Mouse (Mus musculus) hindbrain, embryonic 13.5 days (tissue): Measurements from ENCODE around the gene Ankdd1a. TPM values are rescaled to one million over a fixed set of nuclear protein-coding genes. Genes with fewer than 3 reads are reported as not detected.

Source experiments
- ATAC-seq: fragments of 200-750 bp; cut with Nextera tagmentation; 2 replicates; pipeline ENCODE4 v1.8.0; 2017; ENCODE audit warnings: moderate TSS enrichment; ENCODE audit not compliant: low FRiP score
- H3K27ac ChIP-seq: fragments of 300-500 bp; sonication (generic); 2 replicates; pipeline ENCODE4 v1.5.1; 2015; ENCODE audit warnings: inconsistent platforms, mild to moderate bottlenecking, moderate library complexity
- H3K27me3 ChIP-seq: fragments of 300-500 bp; sonication (generic); 2 replicates; pipeline ENCODE4 v1.6.1; 2015; ENCODE audit warnings: mild to moderate bottlenecking, inconsistent platforms
- H3K36me3 ChIP-seq: fragments of 300-500 bp; sonication (generic); 2 replicates; pipeline ENCODE4 v1.6.1; 2015; ENCODE audit warnings: mild to moderate bottlenecking, inconsistent platforms
- H3K4me1 ChIP-seq: fragments of 300-500 bp; sonication (generic); replicated peaks from 2 replicates; pipeline ENCODE4 v1.6.1; 2015; ENCODE audit warnings: inconsistent platforms
- H3K4me2 ChIP-seq: fragments of 300-500 bp; sonication (generic); 2 replicates; pipeline ENCODE4 v1.6.1; 2015; ENCODE audit warnings: inconsistent platforms, mild to moderate bottlenecking, moderate library complexity
- H3K4me3 ChIP-seq: fragments of 300-500 bp; sonication (generic); 2 replicates; pipeline ENCODE4 v1.5.1; 2015; ENCODE audit warnings: mild to moderate bottlenecking, inconsistent platforms
- H3K9ac ChIP-seq: fragments of 300-500 bp; sonication (generic); 2 replicates; pipeline ENCODE4 v1.6.1; 2015; ENCODE audit warnings: mild to moderate bottlenecking, inconsistent platforms
- H3K9me3 ChIP-seq: fragments of 300-500 bp; sonication (generic); 2 replicates; pipeline ENCODE4 v1.6.1; 2016; ENCODE audit warnings: inconsistent platforms
- WGBS: fragments of 180-500 bp; shearing (Covaris S2); methylation state at CpG from one replicate; pipeline ENCODE4 v1.1.7; 2015; 5-methylcytosine and 5-hydroxymethylcytosine counted together
- polyA plus RNA-seq: library from polyadenylated mRNA; unstranded; fragments of >200 nt; fragmentation: Nextera tagmentation; extraction: Ambion mirVana; gene quantifications from 2 replicates; pipeline ENCODE4 v1.2.1, GENCODE M21; 2015

The Ankdd1a gene
- polyA plus RNA-seq: 0.51 and 0.75 TPM in 2 replicates

DNA sequence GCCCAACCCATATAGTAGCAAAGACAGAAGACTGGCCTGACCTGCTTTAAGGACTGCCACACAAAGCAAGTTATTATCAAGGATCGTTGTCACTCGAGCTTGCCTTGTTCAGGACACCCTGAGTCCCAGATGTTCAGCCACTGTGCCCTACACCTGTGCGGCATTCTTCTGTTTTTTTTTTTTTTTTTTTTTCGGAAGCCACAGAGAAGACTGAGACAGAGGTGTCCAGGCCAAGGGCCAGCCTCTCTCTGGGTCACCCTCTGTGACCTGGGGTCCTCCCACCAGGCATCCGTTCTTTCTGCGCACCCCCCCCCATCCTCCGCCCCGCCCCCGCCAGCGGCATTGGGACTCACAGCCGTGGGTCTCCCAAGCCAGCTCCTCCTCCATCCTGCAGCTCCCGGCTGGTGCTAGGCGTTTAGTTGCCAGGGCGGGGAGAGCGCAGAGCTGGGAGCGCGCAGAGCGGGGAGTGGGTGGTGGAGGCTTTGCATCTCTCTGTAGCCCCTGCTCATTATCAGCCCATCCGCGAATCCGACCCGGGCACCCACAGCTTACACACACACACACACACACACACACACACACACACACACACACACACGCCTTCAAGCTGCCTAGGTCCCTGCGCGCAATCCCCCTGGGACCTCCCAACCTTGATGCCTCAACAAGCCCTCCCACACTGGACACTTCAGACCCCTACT is at the start of gene Ankdd1a:
Gene Ankdd1a (minus strand): TSS at position 387 of the 698 bp plus-strand sequence.
- no peaks in the 10 kb centered on the region for H3K9me3 ChIP-seq
- peak within 1 kb of the TSS; percentile 39 for H3K4me3 ChIP-seq
- 8% methylated on average over 25 of the region's 25 CpGs for WGBS
- peak; percentile 88 for ATAC-seq
- H3K36me3 ChIP-seq: no peaks in the 10 kb centered on the region
- peak within 1 kb of the TSS; percentile 65 for H3K4me2 ChIP-seq
- H3K27me3 ChIP-seq: no peaks in the 10 kb centered on the region
- peaks cover 26% of the 10 kb centered on the region for H3K4me1 ChIP-seq
- H3K9ac ChIP-seq: peak within 1 kb of the TSS; percentile 68
- H3K27ac ChIP-seq: peak within 1 kb of the TSS; percentile 79

DNA sequence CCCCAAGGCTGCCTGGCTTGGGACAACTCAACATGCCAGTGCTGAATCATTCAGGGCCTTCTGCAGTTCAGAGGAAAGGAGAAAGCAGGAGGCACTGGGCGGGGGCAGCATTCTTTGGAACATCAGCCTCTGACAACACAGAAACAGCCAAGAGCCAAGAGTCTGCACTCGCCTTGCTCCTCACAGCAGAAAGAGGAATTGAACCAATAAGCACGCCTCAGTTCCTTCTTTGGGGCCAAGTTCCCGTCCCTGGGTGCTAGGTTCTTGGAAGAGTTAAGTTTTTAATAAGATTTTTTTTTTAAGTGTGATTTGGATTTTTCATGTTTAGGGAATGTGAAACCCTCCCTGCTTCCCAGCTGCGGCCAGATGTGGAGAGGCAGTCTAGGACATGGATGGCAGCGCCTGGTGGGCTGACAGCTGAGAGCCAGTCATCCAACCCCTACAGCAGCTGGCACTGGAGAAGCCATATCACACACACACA is 49.5 kb upstream of the Ankdd1a start:
- Histone ChIP-seq H3K4me1 (no peaks in the 10 kb centered on the region), H3K4me2 (no peak overlapping the region), H3K36me3 (peaks cover 24% of the 10 kb centered on the region; the same call in 1 of the 2 replicates), H3K9ac (no peak overlapping the region), H3K27ac (no peak overlapping the region), H3K27me3 (no peaks in the 10 kb centered on the region), H3K9me3 (no peaks in the 10 kb centered on the region), H3K4me3 (no peak overlapping the region)
- no peak for ATAC-seq
- WGBS: 84% methylated on average over 6 of the region's 6 CpGs

DNA sequence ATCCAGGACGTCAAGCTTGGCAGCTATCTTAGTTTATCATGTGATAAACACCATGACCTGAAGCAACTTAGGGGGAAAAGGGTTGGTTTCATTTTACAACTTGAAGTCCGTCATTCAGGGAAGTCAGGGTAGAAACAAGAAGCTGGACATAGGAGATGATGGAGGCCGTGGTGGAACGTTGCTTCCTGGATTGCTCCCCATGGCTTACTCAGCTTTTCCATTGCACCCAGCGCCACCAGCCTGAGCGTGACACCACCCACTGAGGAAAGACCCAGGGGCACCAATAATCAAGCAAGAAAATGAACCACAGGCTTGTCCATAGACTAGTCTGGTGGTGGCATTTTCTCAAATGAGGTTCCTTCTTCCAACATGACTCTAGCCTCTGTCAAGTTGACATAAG is 48.8 kb upstream of the Ankdd1a start:
- Histone ChIP-seq H3K9me3 (no peaks in the 10 kb centered on the region), H3K27ac (no peak overlapping the region), H3K9ac (no peak overlapping the region), H3K27me3 (no peaks in the 10 kb centered on the region), H3K4me2 (no peak overlapping the region), H3K4me3 (no peak overlapping the region), H3K4me1 (no peaks in the 10 kb centered on the region), H3K36me3 (peaks cover 26% of the 10 kb centered on the region)
- 93% methylated on average over 6 of the region's 6 CpGs for WGBS
- no peak for ATAC-seq

DNA sequence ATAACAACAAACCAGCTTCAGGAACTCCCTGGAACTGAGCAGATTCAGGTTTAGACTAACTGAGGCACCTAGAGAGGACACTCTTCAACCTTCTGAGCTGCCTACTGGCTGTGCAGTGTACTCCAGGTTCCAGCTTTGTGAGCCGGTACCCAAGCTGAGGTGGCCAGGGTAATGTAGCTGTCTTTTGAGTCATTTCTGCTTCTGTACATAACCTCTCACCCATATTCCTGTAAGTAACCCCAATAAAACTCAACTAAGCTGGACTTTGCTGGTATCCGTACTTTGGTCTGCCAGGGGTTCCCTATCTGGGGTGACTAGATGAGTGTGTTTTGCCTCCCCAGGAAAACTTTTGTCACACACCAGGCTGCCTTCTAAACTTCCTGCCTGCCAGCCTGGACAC is 44.7 kb upstream of the Ankdd1a start:
- Histone ChIP-seq H3K9me3 (no peaks in the 10 kb centered on the region), H3K4me1 (peaks cover 19% of the 10 kb centered on the region), H3K4me3 (no peak overlapping the region), H3K27me3 (no peaks in the 10 kb centered on the region), H3K36me3 (peaks cover 31% of the 10 kb centered on the region), H3K27ac (no peak overlapping the region), H3K4me2 (no peak overlapping the region), H3K9ac (no peak overlapping the region)
- no peak for ATAC-seq
- 96% methylated on average over 2 of the region's 2 CpGs for WGBS

DNA sequence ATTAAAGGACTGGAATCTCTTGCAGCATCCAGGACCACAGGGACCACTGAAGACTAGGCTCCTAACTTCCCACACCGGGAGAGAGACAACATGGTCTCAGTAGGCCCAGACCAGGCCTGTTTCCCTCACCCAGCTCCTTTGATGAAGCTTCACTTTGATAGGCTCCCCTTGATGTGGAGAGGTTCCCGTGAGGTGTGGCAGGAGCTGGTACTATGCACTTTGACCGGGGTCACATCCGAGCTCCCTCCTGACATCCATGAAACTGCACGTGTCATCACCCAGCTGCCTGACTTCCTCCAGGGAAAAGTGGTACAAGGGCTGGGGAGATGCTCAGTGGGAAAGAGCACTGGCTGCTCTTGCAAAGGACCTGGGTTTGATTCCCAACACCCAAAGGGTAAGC is 43.1 kb upstream of the Ankdd1a start:
- Histone ChIP-seq H3K9ac (no peak overlapping the region), H3K36me3 (peaks cover 41% of the 10 kb centered on the region), H3K9me3 (no peaks in the 10 kb centered on the region), H3K4me2 (no peak overlapping the region), H3K4me3 (no peak overlapping the region), H3K4me1 (peaks cover 19% of the 10 kb centered on the region), H3K27ac (no peak overlapping the region), H3K27me3 (no peaks in the 10 kb centered on the region)
- ATAC-seq: no peak
- 91% methylated on average over 5 of the region's 5 CpGs for WGBS

DNA sequence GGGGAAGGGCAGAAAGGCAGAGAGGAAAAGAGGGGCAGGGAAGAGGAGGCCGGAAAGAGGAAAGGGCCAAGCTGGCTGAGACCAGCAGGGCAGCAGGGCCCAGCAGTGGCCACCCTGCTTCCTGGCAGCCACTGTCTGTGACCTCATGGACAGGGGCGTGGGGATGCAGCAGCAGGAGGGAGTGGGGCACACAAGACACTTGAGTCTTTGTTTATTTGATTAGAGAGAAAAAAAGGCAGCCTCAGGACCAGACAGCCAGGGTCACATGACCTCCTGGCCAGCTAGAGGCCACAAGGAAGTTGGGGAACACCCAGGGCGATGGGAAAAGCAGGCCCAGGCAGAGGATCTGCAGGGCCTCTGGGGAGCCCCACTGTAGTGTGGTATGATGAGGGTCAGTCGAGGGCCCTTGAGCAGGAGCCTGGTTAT is 42.1 kb upstream of the Ankdd1a start:
- Histone ChIP-seq H3K9ac (0 out of 2 replicates have a peak overlapping the region, but pooled peaks have one; percentile 20), H3K4me1 (peaks cover 19% of the 10 kb centered on the region), H3K27me3 (no peaks in the 10 kb centered on the region), H3K9me3 (no peaks in the 10 kb centered on the region), H3K4me3 (no peak overlapping the region), H3K36me3 (peaks cover 39% of the 10 kb centered on the region), H3K27ac (peak overlapping the region; percentile 31; the same call in 1 of the 2 replicates), H3K4me2 (no peak overlapping the region)
- no peak for ATAC-seq
- WGBS: 31% methylated on average over 4 of the region's 4 CpGs

DNA sequence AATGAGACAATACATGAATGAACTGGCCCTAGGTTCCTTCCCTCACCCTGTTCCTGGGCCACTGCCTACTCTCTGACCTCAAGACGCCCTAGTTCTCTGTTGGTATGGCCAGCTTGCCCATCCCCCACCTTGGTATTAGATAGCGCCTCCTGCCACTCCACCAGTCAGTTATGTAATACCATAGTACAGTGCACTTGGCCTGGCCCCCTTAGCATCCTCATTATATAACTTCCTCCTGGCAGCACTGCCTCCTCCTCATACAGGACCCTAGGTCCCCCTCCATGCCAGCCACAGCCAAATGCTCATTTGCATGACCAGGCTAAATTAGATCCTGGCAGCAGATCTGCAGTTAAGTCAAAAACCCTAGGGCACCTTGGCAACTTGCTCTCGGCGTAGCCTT is 41.0 kb upstream of the Ankdd1a start:
- Histone ChIP-seq H3K4me3 (no peak overlapping the region), H3K9ac (no peak overlapping the region), H3K27ac (no peak overlapping the region), H3K36me3 (peaks cover 44% of the 10 kb centered on the region), H3K27me3 (no peaks in the 10 kb centered on the region), H3K4me1 (peaks cover 19% of the 10 kb centered on the region), H3K4me2 (no peak overlapping the region), H3K9me3 (no peaks in the 10 kb centered on the region)
- ATAC-seq: no peak
- WGBS: 90% methylated on average over 4 of the region's 4 CpGs

DNA sequence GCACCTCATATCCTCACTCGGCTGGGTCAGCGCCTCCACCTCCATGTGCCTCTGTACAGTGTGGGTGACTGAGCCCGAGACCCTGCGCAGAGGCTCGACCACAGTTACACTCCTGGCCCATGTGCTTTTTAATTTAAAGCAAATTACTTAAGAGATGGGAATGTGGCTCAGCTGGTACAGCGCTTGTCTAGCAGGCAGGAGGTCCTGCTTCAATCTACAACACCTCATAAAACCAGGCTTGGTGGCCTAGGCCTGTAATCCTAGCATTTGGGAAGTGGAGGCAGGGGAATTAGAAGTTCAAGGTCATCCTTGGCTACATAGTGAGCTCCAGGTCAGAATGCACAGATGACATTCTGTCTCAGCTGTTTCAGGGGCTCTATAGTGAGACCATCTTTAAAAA is 38.8 kb upstream of the Ankdd1a start:
- Histone ChIP-seq H3K4me1 (peaks cover 36% of the 10 kb centered on the region), H3K27me3 (no peaks in the 10 kb centered on the region), H3K36me3 (peaks cover 43% of the 10 kb centered on the region), H3K4me3 (no peak overlapping the region), H3K9me3 (no peaks in the 10 kb centered on the region), H3K27ac (no peak overlapping the region), H3K9ac (no peak overlapping the region), H3K4me2 (no peak overlapping the region)
- ATAC-seq: no peak
- WGBS: 87% methylated on average over 6 of the region's 6 CpGs

DNA sequence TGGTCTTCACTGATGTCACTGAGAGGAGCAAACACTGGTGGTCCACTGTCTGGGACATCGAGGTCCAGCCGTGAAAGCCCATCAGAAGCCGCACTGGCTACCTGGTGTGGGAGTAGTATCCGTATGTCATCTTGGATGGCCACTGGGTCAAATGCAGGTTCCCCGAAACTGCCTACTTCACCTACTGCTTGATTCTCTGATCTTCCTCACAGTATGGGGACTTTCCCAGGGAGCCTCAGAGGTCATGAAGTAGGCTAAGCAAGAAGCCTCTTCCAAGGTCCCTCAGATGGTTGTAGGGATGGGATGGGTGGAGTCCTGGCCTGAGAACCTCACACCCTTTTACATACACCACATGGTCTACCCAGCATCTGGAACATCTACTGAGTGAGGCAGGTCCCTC is 37.0 kb upstream of the Ankdd1a start:
- no peak for ATAC-seq
- H3K9ac ChIP-seq: no peak overlapping the region
- WGBS: 98% methylated on average over 5 of the region's 5 CpGs

DNA sequence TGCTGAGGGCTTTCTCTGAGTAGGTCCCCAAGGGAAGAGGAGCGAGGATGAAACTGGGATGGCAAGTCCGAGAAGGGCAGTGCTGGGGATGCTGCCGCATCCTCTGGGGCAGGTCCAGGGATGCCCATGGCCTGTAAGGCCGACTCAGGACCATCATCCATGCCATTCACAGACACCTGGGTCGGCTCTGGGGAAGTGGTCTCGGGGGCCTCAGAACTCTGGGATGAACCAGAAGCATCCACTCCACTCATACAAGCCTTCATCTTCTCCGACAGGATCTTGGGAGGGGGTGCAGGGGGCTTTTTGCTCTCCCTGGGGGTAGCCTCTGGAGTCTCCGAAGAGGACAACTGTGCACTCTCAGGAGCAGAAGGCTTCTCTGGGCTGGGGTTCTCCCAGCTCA is 36.4 kb upstream of the Ankdd1a start:
- no peak overlapping the region for H3K9ac ChIP-seq
- no peaks in the 10 kb centered on the region for H3K9me3 ChIP-seq
- H3K4me3 ChIP-seq: no peak overlapping the region
- 97% methylated on average over 8 of the region's 8 CpGs for WGBS
- no peak for ATAC-seq
- no peak overlapping the region for H3K4me2 ChIP-seq
- H3K36me3 ChIP-seq: peaks cover 32% of the 10 kb centered on the region
- no peaks in the 10 kb centered on the region for H3K27me3 ChIP-seq
- H3K4me1 ChIP-seq: peaks cover 25% of the 10 kb centered on the region
- no peak overlapping the region for H3K27ac ChIP-seq

More for the DNA sequence above, 37.0 kb upstream of the Ankdd1a start:
- Histone ChIP-seq H3K4me1 (peaks cover 29% of the 10 kb centered on the region), H3K27ac (no peak overlapping the region), H3K4me3 (no peak overlapping the region), H3K36me3 (peaks cover 32% of the 10 kb centered on the region), H3K9me3 (no peaks in the 10 kb centered on the region), H3K27me3 (no peaks in the 10 kb centered on the region), H3K4me2 (no peak overlapping the region)

DNA sequence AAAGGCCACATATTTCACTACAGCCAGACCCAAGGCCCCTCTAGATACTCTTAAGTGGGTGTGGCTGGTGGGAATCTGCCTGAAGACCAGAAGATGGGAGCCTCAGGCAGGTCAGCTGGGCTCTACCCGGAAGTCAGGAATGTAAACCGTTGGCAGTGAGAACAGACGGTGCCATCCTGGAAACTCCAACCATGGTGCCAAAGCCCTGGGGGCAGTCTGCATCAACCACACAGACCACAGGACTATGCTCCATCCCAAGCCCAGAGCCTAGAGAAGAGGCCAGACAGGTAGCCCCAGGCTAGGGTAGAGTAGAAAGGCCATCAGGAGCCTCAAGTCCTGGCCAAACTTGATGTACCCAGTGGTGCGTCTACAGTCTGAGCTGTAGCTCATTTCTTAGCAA is 35.6 kb upstream of the Ankdd1a start:
- Histone ChIP-seq H3K9me3 (no peaks in the 10 kb centered on the region), H3K4me1 (peaks cover 27% of the 10 kb centered on the region), H3K9ac (no peak overlapping the region), H3K27me3 (no peaks in the 10 kb centered on the region), H3K27ac (no peak overlapping the region), H3K36me3 (peaks cover 32% of the 10 kb centered on the region), H3K4me3 (no peak overlapping the region), H3K4me2 (no peak overlapping the region)
- ATAC-seq: no peak
- 91% methylated on average over 4 of the region's 4 CpGs for WGBS

DNA sequence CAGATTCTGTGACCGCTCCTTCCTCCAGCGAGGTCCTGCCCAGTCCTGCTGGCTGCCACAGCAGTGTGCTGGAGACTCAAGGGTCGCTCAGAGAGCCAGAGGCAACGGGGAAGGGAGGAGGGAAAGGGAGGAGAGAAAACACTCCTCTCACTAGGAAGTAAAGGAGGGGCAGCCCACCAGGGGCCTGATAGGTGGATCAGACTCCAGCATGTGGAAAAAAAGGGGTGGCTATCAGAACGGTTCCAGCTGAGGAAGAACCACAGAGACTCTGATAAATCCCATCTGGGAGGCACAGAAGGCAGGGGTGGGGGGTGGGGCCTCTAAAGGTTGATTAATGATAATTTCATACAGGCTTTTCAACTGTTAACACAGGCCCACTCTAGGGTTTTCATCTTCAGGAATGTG is 35.0 kb upstream of the Ankdd1a start:
- peaks cover 32% of the 10 kb centered on the region for H3K36me3 ChIP-seq
- peak overlapping the region; percentile 46; the same call in 1 of the 2 replicates for H3K9ac ChIP-seq
- H3K27ac ChIP-seq: no peak overlapping the region
- no peak overlapping the region for H3K4me2 ChIP-seq
- ATAC-seq: no peak
- H3K27me3 ChIP-seq: no peaks in the 10 kb centered on the region
- H3K4me3 ChIP-seq: no peak overlapping the region
- 13% methylated on average over 5 of the region's 5 CpGs for WGBS
- H3K9me3 ChIP-seq: no peaks in the 10 kb centered on the region
- H3K4me1 ChIP-seq: peaks cover 30% of the 10 kb centered on the region

DNA sequence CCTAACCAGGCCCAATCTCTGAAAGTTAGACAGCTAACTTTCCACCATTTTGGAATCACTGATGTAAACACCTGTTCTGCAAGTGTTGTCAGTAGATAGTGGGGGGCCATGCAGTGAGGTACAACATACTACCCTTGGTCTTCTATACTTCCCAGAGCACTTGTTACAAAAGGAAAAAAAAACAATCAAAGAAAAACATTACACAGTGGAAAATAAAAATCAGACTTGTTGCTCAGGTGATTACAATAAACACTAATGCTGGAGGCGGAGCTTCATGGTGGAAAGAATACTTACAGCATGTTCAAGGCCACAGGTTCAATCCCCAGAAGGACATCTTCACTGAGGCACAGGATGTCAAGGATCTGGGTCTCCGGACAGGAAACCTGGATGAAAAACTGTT is 32.7 kb upstream of the Ankdd1a start:
- Histone ChIP-seq H3K4me1 (peaks cover 50% of the 10 kb centered on the region), H3K9me3 (no peaks in the 10 kb centered on the region), H3K27ac (no peak overlapping the region), H3K9ac (no peak overlapping the region), H3K4me2 (no peak overlapping the region), H3K27me3 (no peaks in the 10 kb centered on the region), H3K36me3 (peaks cover 21% of the 10 kb centered on the region), H3K4me3 (no peak overlapping the region)
- ATAC-seq: no peak
- 96% methylated on average over 2 of the region's 2 CpGs for WGBS
